Mouse (Mus musculus) cerebellum, adult 9-11 months (tissue): ENCODE data around the gene Prkce.

Experiments used
- DNase-seq: peaks from one replicate; pipeline ENCODE4 v3.0.0; 2022

The Prkce gene

DNA sequence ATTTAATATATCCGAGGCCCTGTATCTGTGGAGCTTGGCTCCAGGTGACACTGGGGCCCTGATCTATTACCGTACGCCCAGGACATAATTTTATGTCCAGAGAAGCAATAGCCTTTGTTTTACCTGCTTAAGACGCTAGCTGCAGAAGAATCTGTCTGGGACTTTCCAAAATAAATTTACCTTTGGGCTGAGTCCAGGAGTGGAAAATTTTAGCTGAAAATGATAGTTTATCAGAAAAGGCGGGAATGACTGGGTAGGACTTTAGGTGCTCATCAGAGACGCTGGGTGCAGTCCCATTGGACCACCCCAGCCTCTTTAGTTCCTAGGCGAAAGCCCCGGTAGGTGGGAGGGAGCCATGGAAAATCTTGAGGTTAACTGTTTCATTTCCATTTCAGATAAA is 58.6 kb downstream of the Prkce start:
- DNase-seq, result no peak

DNA sequence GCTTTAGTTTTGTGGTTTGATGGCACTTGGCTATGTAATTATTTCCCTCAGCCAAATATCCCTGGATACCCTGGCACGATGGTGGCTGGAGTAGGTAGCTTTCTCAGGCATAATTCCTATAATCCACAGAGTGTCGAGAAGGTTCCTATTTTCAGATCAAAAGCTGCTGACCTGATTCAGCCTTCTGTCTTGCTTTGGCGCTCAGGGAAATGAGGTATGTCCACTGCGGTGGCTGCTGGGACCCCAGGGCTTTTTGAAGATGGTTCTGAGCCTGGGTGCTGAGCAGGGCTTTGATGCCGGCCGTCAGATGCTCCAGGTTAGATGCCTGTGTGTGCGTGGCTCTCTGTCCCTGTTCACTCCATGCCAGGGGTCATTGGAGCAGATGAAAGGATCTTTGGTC is 59.0 kb downstream of the Prkce start:
- peak; percentile 51 for DNase-seq

DNA sequence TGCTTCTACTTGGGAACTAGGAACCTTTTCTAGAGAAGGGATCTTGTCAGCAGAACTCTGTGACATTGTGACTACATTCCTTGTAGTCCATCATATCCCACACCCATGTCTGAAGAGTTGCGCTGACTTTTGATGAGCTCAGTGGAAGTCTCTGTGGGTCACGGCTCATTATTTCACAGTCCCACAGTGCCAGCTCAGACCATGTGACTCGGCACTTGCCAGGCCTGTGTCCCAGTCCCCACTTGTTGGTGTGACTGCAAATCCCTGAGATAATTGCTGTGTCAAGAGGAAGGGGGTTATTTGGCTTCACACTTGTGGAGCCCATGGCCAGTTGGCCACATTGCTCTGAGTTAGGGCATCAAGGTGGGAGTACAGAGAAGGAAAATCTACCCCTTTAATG is 59.8 kb downstream of the Prkce start:
- DNase-seq, result no peak

DNA sequence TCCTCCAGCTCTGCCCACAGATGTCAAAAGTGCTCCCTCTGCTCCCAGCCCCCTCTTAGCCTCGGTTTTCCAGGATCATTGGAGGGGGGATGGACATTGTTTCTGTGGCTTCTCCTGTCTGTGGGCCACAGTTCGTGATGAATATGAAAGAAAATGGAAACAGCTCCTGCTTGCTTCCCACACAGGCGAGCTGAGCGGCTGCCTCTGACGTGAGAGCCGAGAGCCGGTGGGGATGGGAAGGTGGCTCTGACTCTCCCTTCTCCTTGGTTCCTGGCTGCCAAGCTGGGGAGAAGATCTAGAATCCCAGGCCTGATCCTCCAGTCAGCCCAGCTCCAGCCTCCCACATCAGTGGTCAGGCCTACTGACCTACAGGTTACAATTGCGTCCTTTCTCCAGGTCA is 61.3 kb downstream of the Prkce start:
- no peak for DNase-seq

DNA sequence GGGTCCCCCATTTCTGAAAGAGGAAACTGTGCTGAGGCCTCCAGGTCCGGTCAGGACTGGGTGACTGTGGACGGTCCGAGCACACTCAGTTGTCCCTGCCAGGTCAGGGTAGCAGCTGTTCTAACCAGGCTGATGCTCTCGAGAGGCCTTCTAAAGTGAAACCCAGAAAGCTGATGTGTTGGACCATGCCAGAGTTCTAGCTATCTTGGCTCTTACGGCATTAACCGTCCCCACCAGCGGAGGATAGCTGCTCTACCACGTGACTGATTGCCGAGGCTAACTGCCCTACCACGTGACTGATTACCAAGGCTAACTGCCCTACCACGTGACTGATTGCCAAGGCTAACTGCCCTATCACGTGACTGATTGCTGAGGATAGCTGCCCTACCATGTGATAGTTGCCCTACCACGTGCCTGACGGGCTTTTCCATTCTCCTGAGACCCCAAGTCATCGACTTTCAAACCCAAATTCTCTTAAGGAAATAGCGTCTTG is 62.6 kb downstream of the Prkce start:
- no peak for DNase-seq

DNA sequence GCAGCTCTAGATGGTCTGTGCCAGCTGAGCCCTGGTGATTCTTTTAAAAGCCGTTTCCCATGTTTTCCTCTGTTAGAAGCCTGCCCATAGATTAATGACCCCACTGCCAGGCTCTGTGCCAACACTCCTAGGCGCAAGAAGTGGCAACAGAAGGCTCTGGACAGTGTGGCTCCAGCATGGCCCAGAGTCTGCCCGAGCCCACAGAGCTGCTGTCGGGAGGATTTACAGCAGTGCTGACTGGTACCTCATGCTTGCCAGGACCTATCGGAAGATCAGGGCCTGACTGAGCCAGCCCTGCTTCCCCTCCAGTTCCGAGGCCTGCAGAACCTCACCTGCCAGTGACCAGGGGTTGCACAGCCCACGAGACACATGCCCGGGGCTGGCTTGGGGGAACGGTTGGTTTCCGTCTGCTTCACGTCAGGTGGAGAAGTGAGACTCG is 64.2 kb downstream of the Prkce start:
- DNase-seq, result peak; percentile 86

DNA sequence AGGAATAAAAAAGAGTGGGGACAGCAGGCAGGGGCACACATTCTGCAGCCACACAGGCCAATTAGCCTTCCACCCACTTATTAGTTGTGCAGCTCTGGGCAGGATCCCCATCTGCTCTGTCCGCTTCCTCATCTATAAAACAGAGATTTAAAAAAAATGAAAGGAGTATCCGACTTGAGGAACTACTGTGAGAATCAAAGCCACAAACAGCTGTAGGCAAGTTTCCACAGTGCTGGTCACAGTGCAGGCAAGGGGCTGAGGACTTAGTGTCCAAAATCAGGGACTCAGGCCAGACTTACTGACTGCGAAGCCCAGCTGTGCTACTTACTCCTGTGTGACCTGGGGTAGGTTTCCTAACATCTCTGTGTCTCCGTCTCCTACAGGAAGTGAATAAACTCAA is 64.7 kb downstream of the Prkce start:
- no peak for DNase-seq

DNA sequence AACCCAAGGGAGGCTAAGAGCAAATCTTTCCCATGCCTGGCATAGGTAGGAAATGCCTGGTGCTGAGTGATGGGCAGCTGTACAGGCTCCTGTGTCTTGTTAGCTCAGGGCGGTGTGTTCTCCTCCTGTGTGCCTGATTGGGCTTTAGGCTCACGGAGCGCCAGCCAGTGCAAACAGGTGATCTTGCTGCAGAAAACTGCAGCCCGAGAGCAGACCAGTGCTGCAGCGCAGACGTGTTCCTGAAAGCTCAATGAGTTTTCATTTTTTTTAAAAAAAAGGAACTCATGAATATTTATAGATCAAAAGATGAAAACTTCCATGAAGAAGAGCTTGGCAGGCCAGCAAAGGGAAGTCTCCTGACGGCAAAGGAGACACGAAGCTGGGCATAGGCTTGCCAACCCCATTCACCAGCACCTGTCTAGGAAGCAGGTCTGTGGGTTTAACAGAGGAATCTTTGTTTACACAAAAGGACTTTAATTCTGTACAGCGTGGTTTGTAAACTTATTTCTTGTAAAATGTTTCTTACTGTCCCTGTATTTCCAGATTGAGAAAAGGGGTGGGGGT is 67.1 kb downstream of the Prkce start:
- no peak for DNase-seq

DNA sequence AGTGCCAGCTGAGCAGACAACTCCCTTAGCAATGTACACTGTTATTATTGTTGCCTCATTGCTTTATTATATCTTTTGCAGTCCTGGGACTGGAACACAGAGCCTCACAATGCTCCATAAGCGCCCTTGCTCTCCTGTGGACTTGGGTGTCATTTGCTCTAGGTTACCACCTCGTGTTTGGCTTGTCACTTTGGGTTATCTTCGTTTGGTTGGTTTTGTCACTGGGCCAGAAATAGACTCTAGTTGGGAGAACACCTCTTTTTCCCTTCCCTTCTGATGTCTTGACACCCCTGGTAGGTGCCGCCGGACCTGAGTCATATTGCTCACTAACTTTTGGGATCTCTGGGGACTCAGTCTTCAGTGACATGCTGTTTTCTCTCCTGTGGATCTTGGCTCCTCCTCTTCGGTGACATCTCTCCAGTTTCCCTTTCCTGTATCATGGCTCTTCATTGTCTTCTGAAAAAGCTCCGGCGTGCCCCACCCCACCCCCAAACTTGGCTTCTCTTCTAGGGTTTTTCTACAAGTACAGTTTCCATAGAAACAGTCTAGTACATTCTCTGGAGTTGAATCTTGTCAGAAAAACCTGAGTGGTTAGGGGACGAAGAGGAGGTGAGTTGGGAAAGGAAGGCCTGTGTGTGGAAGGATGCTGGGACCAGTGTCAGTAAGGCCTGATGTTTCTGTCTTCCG is 68.6 kb downstream of the Prkce start:
- DNase-seq, result peak; percentile 91

DNA sequence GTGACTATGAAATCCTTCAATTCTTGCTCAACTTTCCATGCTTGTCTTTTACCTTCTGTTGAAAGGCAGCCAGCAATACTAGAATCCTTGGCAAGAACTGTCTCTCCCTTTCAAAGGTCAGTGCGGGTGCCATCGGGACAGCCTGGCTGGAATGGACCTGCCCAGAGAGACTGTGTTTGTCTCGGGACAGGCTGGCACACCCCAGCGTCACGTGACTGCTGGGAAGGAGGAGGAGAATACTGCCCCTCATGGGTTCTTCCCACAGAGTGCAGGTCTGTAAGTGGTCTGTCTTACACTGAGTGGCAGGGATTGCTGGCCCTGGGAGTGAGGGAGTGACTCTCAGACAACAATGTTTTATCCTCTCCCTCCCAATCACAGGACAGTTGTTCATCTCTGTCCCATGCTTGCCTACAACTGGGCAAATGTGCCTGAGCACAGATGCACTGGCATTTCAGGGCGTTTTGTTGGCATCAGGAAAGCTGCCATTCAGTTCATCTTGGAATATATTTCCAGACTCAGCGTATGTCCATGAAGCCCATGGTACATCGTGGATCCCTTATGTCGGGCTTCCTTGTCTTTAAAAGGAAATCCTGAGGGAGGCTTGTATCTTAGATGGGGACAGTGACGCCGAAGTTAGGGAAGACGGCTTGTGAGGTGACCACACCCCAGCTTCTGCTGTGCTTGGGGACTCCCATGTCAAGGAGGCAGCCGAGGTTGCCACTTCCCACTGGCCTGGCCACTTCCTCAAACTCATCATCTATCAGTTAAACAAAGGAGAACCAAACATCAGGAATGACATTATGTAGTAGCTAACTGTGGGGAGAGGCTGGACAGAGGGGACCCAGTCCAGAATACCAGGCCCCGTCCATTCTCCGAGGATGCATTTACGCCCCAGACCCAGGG is 69.5 kb downstream of the Prkce start:
- peak; percentile 81 for DNase-seq

DNA sequence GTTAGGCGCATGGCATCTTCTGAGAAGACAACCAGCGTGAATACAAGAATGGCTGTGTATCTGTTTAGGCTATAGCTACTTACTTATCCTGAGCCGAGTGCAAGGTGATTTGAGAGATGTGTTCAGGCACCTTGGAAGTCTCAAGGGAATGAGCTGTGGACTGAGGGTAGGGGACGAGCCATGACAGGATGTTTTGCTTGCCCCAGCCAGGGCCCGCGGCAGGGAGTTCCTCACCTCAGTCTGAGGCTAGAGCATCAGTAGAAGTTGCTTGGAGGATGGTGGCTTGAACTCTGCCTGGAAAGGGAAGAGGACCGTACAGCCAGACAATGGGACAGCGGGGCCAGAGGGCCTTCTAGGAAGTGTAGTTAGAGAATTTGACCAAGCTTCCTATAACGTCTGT is 74.7 kb downstream of the Prkce start:
- DNase-seq, result no peak

DNA sequence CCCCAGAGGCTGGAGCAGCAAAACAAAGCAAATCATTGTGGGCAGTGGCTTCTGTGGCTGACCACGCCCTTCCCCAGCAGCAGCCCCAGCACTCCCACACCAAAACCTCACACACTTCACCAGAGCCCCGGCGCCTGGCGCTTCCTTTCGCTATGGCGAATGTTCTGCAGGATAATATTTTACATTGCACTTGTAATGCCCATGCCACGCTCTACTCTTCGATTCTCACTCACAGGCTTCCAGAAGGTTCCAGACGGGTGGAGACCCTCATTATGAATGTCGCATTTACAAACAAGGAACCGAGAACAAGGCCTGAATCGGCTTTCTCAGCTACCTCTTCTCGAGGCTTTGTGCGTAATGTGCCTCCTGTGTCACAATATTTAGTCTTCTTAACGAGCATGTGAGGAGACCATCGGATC is 75.5 kb downstream of the Prkce start:
- DNase-seq, result no peak

DNA sequence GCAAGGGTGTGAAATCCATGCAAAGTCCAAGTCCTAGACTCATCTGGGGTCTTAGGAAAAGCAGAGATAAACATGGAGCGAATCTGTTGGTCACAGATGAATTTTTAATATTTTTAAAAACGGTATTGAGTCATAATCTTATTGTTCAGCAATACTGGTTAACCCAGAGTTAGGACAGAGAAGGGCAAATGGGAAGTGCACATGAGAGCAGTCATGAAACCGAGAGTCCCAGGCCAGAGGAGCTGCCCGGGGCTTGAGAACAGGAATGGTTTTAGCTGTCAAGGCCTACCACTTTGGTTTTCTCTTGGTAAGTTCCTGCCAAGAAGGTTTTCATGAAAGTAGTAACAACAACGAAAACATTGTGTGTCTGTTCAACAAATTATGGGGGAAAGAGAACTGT is 76.8 kb downstream of the Prkce start:
- no peak for DNase-seq

DNA sequence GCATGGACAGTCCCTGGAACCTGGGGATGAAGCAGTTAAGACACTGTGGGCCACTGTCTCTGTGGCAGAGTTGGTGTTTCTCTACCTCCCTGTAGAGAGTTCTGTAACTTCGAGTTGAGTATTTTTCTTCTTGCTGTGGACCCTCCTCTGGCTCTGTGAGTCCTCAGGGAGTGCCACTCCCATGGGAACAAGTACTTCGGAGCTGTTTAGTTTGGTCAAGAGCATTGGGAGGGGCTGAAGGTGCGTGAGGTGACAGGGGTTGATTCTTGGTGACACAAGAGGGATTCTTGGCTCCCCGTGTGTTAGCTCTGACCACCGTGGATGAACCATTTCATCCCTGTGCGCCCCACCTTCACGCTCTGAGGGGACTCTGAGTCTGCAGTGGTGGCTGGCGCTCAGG is 81.2 kb downstream of the Prkce start:
- no peak for DNase-seq

DNA sequence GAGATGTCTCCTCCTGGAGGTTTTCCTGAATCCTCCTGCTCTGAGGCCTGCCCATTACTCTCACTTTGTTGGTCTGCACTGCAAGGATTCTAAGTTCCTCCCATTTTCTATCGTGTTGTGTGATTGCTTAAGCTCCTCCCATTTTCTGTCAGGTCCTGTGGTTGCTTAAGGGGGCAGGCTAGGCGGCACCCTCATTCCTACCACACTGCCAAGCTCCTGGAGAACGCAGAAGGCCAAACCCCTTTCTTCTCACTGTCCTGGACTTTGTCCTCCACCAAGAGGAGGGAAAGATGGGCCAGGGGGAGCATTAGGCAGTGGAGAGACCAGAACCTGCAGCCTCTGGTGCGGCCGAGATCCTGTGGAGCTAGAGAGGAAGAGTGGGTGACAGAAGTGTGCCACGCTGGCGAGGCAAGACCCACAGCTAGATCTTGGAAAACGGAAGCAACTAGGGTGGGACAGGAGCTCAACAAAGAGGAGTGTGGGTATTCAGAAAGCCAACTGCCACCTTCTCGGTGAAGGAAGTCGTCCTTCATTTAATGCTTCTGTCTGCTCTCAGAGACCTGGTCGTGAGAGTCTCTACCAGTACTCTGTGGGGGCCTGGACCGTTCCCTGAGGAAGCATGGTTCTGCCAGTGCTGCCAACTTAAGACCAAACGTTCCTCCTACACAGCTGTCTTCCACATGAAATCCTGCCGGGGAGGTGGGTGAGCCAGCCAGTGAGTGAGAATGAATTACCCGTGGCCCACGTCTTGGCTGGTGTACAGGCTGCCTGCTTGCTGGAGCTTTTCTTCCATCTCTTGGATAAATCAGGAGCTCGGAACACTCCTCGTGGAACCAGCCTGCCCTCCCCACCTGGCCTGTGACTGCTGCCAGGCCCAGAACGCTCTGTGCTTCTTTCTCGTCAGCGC is 82.2 kb downstream of the Prkce start:
- peak; percentile 92 for DNase-seq

DNA sequence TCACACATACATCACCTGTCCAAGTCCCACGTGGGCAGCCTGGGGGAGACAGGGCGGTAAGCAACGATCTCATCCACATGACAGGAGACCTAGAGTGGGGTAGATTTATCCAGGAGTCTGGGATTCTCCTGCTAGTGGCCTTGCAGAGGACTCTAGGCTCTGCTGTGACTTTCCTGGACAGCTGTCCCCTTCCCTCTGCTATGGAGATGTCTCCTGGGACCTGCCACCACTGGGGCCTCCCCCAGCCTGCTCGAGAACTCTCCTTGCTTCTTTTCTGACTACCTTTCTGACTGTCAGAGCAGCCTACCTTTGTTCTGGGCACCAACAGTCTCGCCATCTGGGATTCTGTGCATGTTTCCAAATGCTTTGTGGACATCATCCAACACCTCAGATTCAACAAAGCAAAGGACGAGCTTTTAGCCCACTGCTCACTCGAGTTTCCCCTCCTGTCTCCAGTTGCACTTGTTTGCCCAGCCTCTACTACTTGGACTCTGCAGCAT is 82.9 kb downstream of the Prkce start:
- peak; percentile 91 for DNase-seq

DNA sequence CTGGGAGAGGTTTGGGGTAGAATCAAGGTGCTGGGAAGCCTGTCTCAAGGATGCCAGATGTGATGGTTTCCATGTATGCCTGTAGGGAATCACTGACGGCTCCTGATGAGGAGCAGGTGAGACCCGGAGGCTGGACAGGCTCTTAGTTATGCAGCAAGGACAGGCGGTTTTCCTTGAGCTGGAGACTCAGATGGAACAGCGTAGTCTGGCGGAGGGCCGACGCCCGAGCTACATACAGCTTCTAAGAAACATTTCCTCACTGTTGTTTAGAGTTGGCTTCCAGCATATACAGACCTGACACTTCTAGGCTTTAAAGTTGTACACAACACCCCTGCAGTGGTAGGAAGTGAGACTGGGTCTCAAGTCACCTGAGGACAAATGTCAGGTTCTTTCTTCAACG is 86.3 kb downstream of the Prkce start:
- no peak for DNase-seq

DNA sequence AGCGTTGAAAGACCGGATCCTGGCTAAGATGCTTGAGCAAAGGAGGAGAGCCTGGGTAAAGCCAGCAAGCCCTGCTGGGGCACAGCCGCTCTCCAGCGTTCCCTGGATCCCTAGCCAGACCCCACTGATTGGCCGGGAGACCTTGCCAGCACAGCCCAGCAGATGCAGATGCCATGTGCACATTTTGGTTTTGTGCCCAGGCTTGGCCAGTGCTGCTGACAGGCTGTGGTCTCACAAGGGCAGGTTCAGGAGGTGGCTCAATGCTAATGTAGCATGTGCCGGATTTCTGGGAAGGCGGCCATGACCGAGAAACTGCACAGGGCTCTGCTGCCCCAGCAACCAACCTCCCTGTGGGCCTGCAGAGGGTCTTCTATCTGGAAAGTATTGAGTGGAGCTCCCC is 86.7 kb downstream of the Prkce start:
- DNase-seq, result peak; percentile 93

DNA sequence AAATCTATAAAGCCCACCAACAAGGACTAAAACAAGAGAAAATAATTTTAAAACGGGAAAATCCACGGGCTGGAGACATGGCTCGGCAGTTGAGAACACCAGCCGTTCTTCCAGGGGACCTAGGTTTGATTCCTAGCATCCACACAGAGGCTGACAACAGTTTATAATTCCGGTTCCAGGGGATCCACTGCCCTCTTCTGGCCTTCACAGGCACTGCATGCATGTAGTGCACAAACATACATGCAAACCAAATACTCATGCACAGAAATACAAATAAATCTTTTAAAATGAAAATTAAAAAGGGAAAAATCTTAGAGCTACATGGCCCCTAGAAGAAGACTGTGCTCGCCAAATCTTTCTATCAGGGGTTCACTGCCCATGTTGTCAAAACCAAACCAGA is 87.4 kb downstream of the Prkce start:
- no peak for DNase-seq

DNA sequence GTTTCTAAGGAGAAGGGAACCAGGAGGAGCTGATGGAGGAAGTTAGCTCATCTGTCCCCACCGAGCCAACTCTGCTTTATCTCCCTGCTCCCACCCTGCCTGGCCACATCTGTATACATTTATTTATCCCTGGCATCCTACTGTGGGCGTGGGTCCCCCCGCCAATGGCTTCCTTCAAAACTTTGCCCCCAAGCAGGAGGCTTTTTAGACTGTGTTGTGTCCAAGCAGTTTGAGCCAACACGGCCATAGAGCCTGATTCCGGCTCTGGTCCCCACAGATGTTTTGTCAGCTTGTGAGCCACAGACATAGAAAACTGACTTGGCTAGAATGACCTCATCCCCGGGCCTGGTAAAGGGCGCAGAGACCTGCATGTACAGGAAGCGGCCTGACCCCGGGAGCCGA is 89.1 kb downstream of the Prkce start:
- no peak for DNase-seq

DNA sequence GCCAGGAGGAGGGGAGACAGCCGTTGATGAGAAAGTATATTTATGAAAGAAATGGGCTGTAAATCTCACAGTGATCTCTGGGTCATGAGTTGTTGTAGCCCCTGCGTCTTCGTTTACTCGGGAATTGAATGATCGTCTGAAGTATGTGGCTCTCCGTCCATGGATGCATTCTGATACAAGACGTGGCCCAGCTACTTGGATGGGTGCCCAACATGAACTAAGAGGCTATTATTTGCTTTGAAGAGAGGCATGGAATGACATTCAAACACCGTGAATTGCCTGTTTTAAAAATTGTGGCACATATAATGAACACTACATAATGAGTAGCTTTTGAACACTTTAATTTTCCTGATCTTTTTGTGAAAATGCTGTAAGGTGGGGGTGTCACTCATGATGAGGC is 93.5 kb downstream of the Prkce start:
- no peak for DNase-seq

DNA sequence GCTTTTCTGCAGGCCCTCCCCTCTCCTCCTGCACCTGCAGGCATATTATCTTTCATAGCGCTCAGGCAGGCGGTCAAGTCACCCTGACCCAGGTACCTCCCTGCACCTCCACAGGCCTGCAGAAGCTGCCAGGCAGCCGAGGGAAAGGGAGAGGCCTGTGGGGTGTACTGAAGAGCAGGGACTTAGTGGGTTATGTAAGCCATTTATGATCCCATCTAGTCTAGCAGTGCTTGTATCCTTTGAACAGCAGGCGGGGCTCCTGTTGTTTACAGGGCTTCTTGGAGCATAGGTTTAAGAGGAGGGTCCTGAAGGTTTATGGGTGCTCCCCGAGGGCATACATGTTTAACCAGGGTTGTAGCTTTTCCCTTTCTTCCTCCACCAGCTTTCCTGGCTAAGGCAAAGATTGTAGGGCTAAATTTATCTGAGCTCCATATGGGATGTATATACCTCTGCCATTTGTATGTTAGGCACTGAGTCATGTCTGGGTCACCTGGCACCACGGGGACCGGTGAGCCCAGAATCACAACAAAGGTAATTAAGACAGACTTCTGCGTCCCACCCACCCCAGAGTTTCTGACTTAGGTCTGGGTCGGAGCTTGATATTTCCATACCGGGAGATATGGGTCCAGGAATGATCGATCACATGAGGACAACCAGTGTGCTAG is 96.5 kb downstream of the Prkce start:
- peak; percentile 69 for DNase-seq
